Mouse (Mus musculus) liver, embryonic 13.5 days (tissue): ENCODE measurements around the gene Uchl3. TPM values are rescaled to one million over a fixed set of nuclear protein-coding genes. Genes with fewer than 3 reads are reported as not detected.

Source experiments
- ATAC-seq: fragments of 200-750 bp; cut with Nextera tagmentation; 2 replicates; pipeline ENCODE4 v1.8.0; 2017; ENCODE audit warnings: low read depth, mild to moderate bottlenecking, moderate number of reproducible peaks, moderate library complexity
- DNase-seq: peaks from one replicate; pipeline ENCODE4 v3.0.0; 2022
- H3K27ac ChIP-seq: fragments of 300-500 bp; sonication (generic); 2 replicates; pipeline ENCODE4 v1.5.1; 2015; ENCODE audit warnings: moderate library complexity, mild to moderate bottlenecking, inconsistent platforms
- H3K27me3 ChIP-seq: fragments of 300-500 bp; sonication (generic); 2 replicates; pipeline ENCODE4 v1.6.1; 2015; ENCODE audit warnings: mild to moderate bottlenecking, inconsistent platforms
- H3K36me3 ChIP-seq: fragments of 300-500 bp; sonication (generic); 2 replicates; pipeline ENCODE4 v1.6.1; 2015; ENCODE audit warnings: mild to moderate bottlenecking, inconsistent platforms
- H3K4me1 ChIP-seq: fragments of 300-500 bp; sonication (generic); replicated peaks from 2 replicates; pipeline ENCODE4 v1.6.1; 2015; ENCODE audit warnings: inconsistent platforms
- H3K4me2 ChIP-seq: fragments of 300-500 bp; sonication (generic); 2 replicates; pipeline ENCODE4 v1.6.1; 2015; ENCODE audit warnings: inconsistent platforms, mild to moderate bottlenecking, moderate library complexity
- H3K4me3 ChIP-seq: fragments of 300-500 bp; sonication (generic); replicated peaks from 2 replicates; pipeline ENCODE4 v1.5.1; 2015; ENCODE audit warnings: mild to moderate bottlenecking, inconsistent platforms
- H3K9ac ChIP-seq: fragments of 300-500 bp; sonication (generic); 2 replicates; pipeline ENCODE4 v1.6.1; 2015; ENCODE audit warnings: mild to moderate bottlenecking, inconsistent platforms
- H3K9me3 ChIP-seq: fragments of 300-500 bp; sonication (generic); replicated peaks from 2 replicates; pipeline ENCODE4 v1.6.1; 2016; ENCODE audit warnings: inconsistent platforms
- WGBS: fragments of 180-500 bp; shearing (Covaris S2); methylation state at CpG from one replicate; pipeline ENCODE4 v1.1.7; 2015; ENCODE audit not compliant: insufficient replicate concordance; 5-methylcytosine and 5-hydroxymethylcytosine counted together
- polyA plus RNA-seq: library from polyadenylated mRNA; unstranded; fragments of >200 nt; fragmentation: Nextera tagmentation; extraction: Ambion mirVana; gene quantifications from 2 replicates; pipeline ENCODE4 v1.2.1, GENCODE M21; 2015

The Uchl3 gene
- polyA plus RNA-seq, 1 experiment from 2014 or later: 99.0 TPM

- DNase-seq: no peak
- Histone ChIP-seq H3K9ac (no peak overlapping the region), H3K4me1 (peaks cover 13% of the 10 kb centered on the region), H3K4me3 (no peak overlapping the region), H3K36me3 (peaks cover 27% of the 10 kb centered on the region), H3K27me3 (no peaks in the 10 kb centered on the region), H3K9me3 (no peaks in the 10 kb centered on the region), H3K27ac (no peak overlapping the region), H3K4me2 (no peak overlapping the region)
- no peak for ATAC-seq
- WGBS: 89% methylated on average over 6 of the region's 6 CpGs
Measured at GRCm38 (mm10) chr14:101637381-101637780, 16.4 kb upstream of the Uchl3 start.

DNA sequence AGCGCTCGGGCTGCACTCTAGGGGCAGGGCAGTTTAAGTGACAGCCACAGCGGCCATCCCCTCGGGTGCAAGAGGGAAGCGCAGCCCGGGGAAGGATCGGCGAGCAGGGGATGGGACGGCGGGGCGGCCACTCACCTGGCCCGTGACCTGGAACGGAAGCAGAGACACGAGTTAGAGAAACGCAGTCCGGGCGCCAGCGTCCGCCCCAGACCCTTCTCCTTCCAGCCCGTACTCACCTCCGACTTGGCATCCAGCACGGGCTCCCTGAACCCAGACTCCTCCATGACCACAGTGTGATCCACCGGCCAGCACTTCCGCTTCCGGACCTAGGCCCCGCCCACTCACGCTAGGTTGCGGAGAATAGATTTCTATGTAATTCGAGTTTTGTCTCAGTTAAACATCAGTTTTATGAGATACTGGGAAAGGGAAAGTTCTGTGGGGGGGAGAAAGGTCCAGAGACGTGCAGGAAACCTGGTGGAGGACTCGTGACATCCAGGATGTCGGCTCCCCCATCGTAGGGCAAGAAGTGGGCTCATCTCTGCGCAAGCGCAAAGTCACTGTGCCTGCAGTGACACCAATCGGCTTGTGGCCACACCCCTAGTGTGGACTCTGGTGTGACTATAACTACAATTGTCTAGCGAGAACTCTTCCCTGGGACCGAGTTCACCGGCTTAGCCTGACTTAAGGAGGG lies 13.5 kb upstream of the Uchl3 start, which contains the start of gene Commd6:
TSS of gene Commd6 (minus strand) at position 534 of the 691 bp plus-strand sequence.
- Histone ChIP-seq H3K4me2 (peak within 1 kb of the TSS; percentile 84), H3K9ac (peak within 1 kb of the TSS; percentile 81), H3K27ac (peak within 1 kb of the TSS; percentile 67), H3K27me3 (no peaks in the 10 kb centered on the region), H3K4me3 (peak within 1 kb of the TSS; percentile 80), H3K36me3 (peaks cover 6% of the 10 kb centered on the region; the same call in 1 of the 2 replicates), H3K9me3 (no peaks in the 10 kb centered on the region), H3K4me1 (peaks cover 13% of the 10 kb centered on the region)
- ATAC-seq (peak; percentile 98), DNase-seq (peak; percentile 85)
- WGBS: under 1% methylated on average over 39 of the region's 39 CpGs

- no peaks in the 10 kb centered on the region for H3K9me3 ChIP-seq
- H3K27me3 ChIP-seq: no peaks in the 10 kb centered on the region
- no peak overlapping the region for H3K9ac ChIP-seq
- H3K4me3 ChIP-seq: no peak overlapping the region
- 69% methylated on average over 1 of the region's 1 CpGs for WGBS
- no peak for ATAC-seq
- DNase-seq: no peak
- H3K27ac ChIP-seq: no peak overlapping the region
- H3K4me1 ChIP-seq: no peaks in the 10 kb centered on the region
- H3K36me3 ChIP-seq: no peaks in the 10 kb centered on the region
- H3K4me2 ChIP-seq: no peak overlapping the region
Measured at GRCm38 (mm10) chr14:101644948-101645347, 8.8 kb upstream of the Uchl3 start.

DNA sequence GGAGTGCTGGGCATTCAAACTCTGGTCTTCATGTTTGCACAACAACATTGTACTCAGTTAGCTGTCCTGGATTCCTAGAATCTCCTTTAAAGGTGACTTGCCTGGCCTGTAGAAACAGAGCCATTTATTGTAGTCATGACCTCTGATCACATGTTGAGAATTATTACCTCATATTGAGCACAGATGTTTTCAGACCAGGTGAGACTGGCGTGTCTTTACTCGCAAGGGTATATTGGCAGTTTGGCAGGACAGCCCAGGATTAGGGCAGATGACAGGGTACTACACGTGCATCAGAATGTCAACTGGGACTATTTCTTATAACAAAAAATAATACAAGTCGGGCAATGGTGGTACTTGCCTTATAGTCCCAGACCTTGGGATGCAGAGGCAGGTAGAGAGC lies 3.2 kb upstream of the Uchl3 start:
- no peaks in the 10 kb centered on the region for H3K9me3 ChIP-seq
- H3K4me3 ChIP-seq: no peak overlapping the region
- no peak for DNase-seq
- no peak for ATAC-seq
- no peak overlapping the region for H3K4me2 ChIP-seq
- no peak overlapping the region for H3K27ac ChIP-seq
- no peak overlapping the region for H3K9ac ChIP-seq
- H3K27me3 ChIP-seq: no peaks in the 10 kb centered on the region
- H3K4me1 ChIP-seq: peaks cover 16% of the 10 kb centered on the region
- H3K36me3 ChIP-seq: no peaks in the 10 kb centered on the region
- 70% methylated on average over 4 of the region's 4 CpGs for WGBS

- ATAC-seq (no peak), DNase-seq (no peak)
- Histone ChIP-seq H3K27ac (no peak overlapping the region), H3K9ac (no peak overlapping the region), H3K4me2 (no peak overlapping the region), H3K36me3 (no peaks in the 10 kb centered on the region), H3K4me1 (peaks cover 20% of the 10 kb centered on the region), H3K27me3 (no peaks in the 10 kb centered on the region), H3K4me3 (no peak overlapping the region), H3K9me3 (no peaks in the 10 kb centered on the region)
- WGBS: 69% methylated on average over 6 of the region's 6 CpGs
Measured at GRCm38 (mm10) chr14:101652571-101652970, 1.2 kb upstream of the Uchl3 start.

GRCm38 (mm10) chr14:101654526-101654909 lies 751 bp downstream of the Uchl3 start:
- Histone ChIP-seq H3K4me3 (peak overlapping the region; percentile 95), H3K4me1 (peaks cover 20% of the 10 kb centered on the region), H3K9ac (peak overlapping the region; percentile 89), H3K36me3 (no peaks in the 10 kb centered on the region), H3K4me2 (peak overlapping the region; percentile 97), H3K9me3 (no peaks in the 10 kb centered on the region), H3K27me3 (no peaks in the 10 kb centered on the region), H3K27ac (no peak overlapping the region)
- WGBS: under 1% methylated on average over 10 of the region's 10 CpGs
- ATAC-seq: peak; percentile 13; the same call in 1 of the 2 replicates
- peak; percentile 9 for DNase-seq

DNA sequence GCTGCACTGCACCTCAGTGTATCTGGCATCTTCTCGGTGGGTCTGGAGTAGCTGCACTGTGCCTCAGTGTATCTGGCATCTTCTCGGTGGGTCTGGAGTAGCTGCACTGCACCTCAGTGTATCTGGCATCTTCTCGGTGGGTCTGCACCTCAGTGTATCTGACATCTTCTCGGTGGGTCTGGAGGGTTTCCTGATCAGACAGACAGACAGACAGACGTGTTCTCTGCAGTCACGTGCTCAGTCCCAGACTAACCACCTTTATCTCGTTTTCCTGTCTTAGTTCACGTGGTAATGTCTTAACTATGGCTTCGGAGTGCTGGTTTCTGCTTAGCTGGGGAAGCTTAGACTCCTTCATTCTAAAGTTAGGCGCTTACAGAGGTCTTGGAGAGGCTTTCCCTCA lies 2.5 kb downstream of the Uchl3 start:
- no peak overlapping the region for H3K4me3 ChIP-seq
- 26% methylated on average over 10 of the region's 10 CpGs for WGBS
- ATAC-seq: no peak
- H3K4me2 ChIP-seq: no peak overlapping the region
- H3K27ac ChIP-seq: no peak overlapping the region
- no peak overlapping the region for H3K9ac ChIP-seq
- H3K9me3 ChIP-seq: no peaks in the 10 kb centered on the region
- peaks cover 20% of the 10 kb centered on the region for H3K4me1 ChIP-seq
- no peak for DNase-seq
- H3K27me3 ChIP-seq: no peaks in the 10 kb centered on the region
- peaks cover 5% of the 10 kb centered on the region for H3K36me3 ChIP-seq

DNA sequence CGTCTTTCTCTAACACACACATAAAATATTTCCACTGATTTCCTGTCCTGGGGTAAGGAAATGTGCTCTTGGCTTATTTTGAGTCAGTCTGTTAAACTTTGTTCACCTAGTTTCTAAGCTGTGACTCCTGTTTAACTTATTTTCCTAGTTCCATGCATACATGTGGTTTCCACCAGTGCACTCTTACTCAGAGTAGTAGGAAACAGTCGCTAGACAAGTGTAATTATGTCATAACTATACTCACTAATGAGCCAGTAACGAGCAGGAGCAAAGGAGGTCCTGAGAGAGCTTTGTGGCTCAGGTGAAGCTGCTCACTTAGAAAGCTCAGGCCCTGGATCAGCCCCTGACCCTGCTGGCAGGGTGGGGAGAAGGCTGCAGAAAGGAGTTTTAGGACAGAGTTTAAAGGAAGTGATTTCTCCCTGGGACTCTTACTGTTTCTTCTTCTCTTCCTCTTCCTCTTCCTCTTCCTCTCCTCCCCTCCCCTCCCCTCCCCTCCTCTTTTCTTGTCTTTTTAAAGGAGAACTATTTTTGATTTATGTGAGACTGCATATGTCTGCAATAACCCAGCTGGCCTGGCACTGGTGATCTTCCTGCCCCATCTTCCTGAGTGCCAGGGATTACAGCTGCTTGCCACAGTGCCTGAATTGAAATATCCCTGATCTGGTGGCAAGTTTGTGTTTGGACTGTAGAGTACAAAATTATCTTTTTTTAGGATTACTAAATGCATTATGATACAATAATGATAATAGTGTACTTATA lies 8.1 kb downstream of the Uchl3 start:
- Histone ChIP-seq H3K27me3 (no peaks in the 10 kb centered on the region), H3K4me3 (no peak overlapping the region), H3K36me3 (peaks cover 7% of the 10 kb centered on the region), H3K27ac (no peak overlapping the region), H3K9me3 (no peaks in the 10 kb centered on the region), H3K4me1 (0 out of 2 replicates have a peak, but pooled peaks cover 4% of the 10 kb centered on the region), H3K4me2 (no peak overlapping the region), H3K9ac (no peak overlapping the region)
- ATAC-seq (no peak), DNase-seq (no peak)
- 54% methylated on average over 3 of the region's 3 CpGs for WGBS

- H3K4me2 ChIP-seq: no peak overlapping the region
- H3K36me3 ChIP-seq: peaks cover 15% of the 10 kb centered on the region
- WGBS: 68% methylated on average over 3 of the region's 3 CpGs
- no peak overlapping the region for H3K27ac ChIP-seq
- H3K9ac ChIP-seq: no peak overlapping the region
- H3K4me1 ChIP-seq: 0 out of 2 replicates have a peak, but pooled peaks cover 4% of the 10 kb centered on the region
- H3K9me3 ChIP-seq: no peaks in the 10 kb centered on the region
- no peaks in the 10 kb centered on the region for H3K27me3 ChIP-seq
- DNase-seq: no peak
- no peak overlapping the region for H3K4me3 ChIP-seq
- no peak for ATAC-seq
Measured at GRCm38 (mm10) chr14:101664274-101664673, 10.5 kb downstream of the Uchl3 start.

- Histone ChIP-seq H3K27ac (no peak overlapping the region), H3K36me3 (peaks cover 17% of the 10 kb centered on the region), H3K4me3 (no peak overlapping the region), H3K4me2 (no peak overlapping the region), H3K4me1 (0 out of 2 replicates have a peak, but pooled peaks cover 4% of the 10 kb centered on the region), H3K27me3 (no peaks in the 10 kb centered on the region), H3K9me3 (no peaks in the 10 kb centered on the region), H3K9ac (no peak overlapping the region)
- 68% methylated on average over 7 of the region's 7 CpGs for WGBS
- DNase-seq (no peak), ATAC-seq (no peak)
Measured at GRCm38 (mm10) chr14:101666056-101666455, 12.3 kb downstream of the Uchl3 start.

DNA sequence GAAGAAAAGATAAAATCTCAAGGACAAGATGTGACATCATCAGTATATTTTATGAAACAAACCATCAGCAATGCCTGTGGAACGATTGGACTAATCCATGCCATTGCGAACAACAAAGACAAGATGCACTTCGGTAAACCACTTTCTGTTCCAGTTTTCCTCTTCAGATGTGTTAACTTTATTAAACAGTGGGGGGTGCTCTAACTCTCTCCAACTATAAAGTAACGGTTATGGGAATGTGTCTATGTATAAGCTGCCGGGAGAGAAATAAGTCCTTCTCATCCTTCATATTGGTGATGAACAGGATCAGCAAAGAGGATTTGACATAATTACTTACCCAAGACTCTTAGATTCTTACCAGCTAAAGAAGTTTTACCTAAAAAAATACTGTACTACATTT lies 12.8 kb downstream of the Uchl3 start:
- H3K36me3 ChIP-seq: peaks cover 15% of the 10 kb centered on the region; the same call in 1 of the 2 replicates
- no peak overlapping the region for H3K4me3 ChIP-seq
- no peak overlapping the region for H3K9ac ChIP-seq
- no peak overlapping the region for H3K27ac ChIP-seq
- no peak overlapping the region for H3K4me2 ChIP-seq
- H3K27me3 ChIP-seq: no peaks in the 10 kb centered on the region
- 80% methylated on average over 5 of the region's 5 CpGs for WGBS
- H3K4me1 ChIP-seq: 0 out of 2 replicates have a peak, but pooled peaks cover 4% of the 10 kb centered on the region
- ATAC-seq (no peak), DNase-seq (no peak)
- no peaks in the 10 kb centered on the region for H3K9me3 ChIP-seq
